Mouse (Mus musculus) hematopoietic stem cell, adult 5-6 weeks (primary cell): ENCODE data around the gene Plcb4. TPM values are rescaled to one million over a fixed set of nuclear protein-coding genes. Genes with fewer than 3 reads are reported as not detected.
"Not testable (repeated sequence)": the region's sequence is repeated elsewhere in the genome, so short reads cannot be mapped to it uniquely, and the experiment has no call there.

Experiments used
- ATAC-seq, 2 experiments: fragments of 125-278 bp in 1 of 2; replicated peaks in 1 of 2; 2 replicates each; pipeline ENCODE4 v1.8.0; 2016 to 2017; ENCODE audit warnings: inconsistent platforms in 2 of 2, mild to moderate bottlenecking in 2 of 2, moderate number of reproducible peaks in 2 of 2, low read depth in 1 of 2, moderate TSS enrichment in 1 of 2; ENCODE audit not compliant: low FRiP score in 2 of 2, poor library complexity in 2 of 2, severe bottlenecking in 2 of 2, insufficient read depth in 1 of 2, low TSS enrichment in 1 of 2
- total RNA-seq: library from RNA; stranded (forward); fragments of 172-1452, 232-1000 nt; gene quantifications from 2 replicates; pipeline ENCODE4 v1.2.3, GENCODE M21; 2017

Plcb4 gene
- total RNA-seq, 1 experiment from 2014 or later, result 38.5 TPM

- no peak for ATAC-seq
Measured at GRCm38 (mm10) chr2:135968159-135968558, 309.3 kb downstream of the Plcb4 start.

DNA sequence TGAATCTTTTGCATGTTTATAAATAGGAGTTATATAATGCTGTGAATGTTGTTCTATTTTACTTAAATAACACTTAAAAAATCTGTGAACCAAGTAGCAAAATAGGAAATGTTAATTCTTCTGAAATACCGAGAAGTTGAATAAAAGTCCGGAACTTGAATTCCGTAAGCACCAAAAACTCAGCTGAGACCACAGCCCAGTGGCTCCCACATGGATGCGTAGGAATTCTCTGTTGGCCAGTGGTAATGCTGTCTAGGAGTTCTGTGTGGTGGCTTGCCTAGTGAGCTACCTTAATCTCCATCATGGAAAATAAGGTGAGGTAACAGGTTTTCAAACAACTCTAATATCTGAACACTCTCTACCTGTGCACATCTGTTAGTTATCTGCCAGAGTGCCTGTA lies 312.1 kb downstream of the Plcb4 start:
- ATAC-seq, result no peak

- ATAC-seq, result no peak
Measured at GRCm38 (mm10) chr2:135975978-135976377, 317.2 kb downstream of the Plcb4 start.

GRCm38 (mm10) chr2:135978790-135979189 lies 320.0 kb downstream of the Plcb4 start:
- no peak for ATAC-seq

DNA sequence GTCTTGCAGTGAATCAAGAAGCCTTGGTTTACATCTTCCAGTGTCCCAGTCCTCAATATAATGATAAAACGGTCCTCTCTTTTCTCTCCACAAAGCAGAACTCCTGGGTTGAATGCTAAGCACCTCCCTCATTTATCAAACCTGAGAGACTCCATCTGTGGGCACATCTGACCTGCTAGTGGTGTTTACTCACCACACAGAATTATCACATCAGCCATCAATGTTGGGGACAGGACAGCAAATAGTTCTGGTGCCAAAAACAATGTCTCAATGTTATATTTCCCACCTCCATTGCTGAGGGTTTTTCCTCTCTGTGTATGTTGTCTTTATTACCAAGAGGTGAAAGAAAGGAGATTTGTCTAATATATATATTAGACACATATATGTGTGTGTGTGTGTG lies 321.6 kb downstream of the Plcb4 start:
- ATAC-seq, result no peak

DNA sequence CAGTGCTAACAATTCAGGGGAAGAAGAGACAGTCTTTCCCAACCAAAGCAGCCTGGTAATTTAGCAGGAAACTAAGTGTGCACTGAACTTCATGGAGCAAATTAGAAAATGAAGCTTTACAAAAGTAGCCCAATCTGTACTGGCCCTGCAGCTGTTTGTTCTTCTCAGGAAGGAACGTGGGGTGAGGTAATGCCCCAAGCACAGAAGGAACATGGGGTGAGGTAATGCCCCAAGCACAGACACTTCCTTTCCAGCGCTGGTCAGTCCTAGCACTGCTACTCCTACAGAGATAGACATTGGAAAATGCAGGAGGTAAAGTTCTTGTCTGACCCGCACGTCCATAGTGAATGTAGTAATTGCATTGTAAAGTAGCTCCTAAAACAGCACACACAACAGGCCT lies 325.2 kb downstream of the Plcb4 start:
- ATAC-seq, result no peak

GRCm38 (mm10) chr2:135985536-135986265 lies 326.9 kb downstream of the Plcb4 start:
- ATAC-seq, result no peak

DNA sequence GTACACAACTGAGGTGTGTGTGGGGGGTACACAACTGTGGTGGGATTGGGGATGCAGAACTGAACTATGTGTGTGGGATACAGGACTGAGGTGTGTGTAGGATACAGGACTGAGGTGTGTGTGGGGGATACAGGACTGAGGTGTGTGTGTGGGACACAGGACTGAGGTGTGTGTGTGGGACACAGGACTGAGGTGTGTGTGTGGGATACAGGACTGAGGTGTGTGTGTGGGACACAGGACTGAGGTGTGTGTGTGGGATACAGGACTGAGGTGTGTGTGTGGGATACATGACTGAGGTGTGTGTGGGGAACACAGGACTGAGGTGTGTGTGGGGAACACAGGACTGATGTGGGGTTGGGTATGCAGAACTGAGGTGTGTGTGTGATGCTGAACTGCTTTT lies 329.7 kb downstream of the Plcb4 start:
- peak; percentile 76 to 86; a peak in 3 of 4 replicates for ATAC-seq

- ATAC-seq, result not testable (repeated sequence)
Measured at GRCm38 (mm10) chr2:135990686-135991085, 331.9 kb downstream of the Plcb4 start.

- ATAC-seq, result no peak
Measured at GRCm38 (mm10) chr2:135993314-135993713, 334.5 kb downstream of the Plcb4 start.

- ATAC-seq, result no peak
Measured at GRCm38 (mm10) chr2:135995196-135995595, 336.4 kb downstream of the Plcb4 start.

GRCm38 (mm10) chr2:135996936-135997335 lies 338.1 kb downstream of the Plcb4 start:
- ATAC-seq, result no peak

- no peak for ATAC-seq
Measured at GRCm38 (mm10) chr2:135997361-135998150, 338.7 kb downstream of the Plcb4 start.

DNA sequence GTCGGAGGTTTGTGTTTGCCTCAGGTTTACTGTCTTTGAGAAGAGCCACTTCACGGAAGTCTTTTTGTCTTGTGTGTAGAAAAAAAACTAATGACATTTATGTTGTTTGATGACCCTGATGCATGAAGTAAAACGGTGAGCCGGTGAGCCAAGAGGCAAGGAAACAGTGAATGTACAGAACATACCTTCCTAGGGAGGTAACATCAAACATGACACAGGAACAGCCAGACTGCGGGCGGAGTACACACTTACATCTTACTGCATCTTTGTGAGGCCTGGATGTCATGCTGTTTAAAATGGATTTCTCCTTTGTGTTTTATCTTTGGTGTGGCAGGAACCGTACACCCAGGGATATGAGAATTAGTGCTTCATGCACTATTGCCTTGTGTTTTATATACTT lies 340.1 kb downstream of the Plcb4 start:
- ATAC-seq, result no peak

DNA sequence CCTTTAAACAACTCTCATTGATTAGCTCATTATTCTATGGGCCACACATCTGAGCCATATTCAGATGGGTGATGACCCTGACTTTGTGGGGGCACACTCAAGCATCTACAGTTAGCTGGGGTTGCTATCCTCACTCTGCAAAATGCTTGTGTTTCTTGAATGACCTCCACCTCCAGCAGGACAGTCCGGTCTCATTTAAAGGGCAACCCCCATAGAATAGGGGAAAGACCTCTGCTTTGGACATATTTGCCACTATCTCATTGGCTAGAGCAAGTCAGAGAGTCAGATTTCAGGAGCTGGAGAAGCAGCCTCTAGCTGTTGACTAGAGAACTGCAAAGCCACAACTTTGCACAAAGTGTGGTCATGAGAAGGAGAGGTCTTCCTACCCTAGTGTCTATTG lies 340.6 kb downstream of the Plcb4 start:
- ATAC-seq, result no peak

- no peak for ATAC-seq
Measured at GRCm38 (mm10) chr2:136000933-136001332, 342.1 kb downstream of the Plcb4 start.

DNA sequence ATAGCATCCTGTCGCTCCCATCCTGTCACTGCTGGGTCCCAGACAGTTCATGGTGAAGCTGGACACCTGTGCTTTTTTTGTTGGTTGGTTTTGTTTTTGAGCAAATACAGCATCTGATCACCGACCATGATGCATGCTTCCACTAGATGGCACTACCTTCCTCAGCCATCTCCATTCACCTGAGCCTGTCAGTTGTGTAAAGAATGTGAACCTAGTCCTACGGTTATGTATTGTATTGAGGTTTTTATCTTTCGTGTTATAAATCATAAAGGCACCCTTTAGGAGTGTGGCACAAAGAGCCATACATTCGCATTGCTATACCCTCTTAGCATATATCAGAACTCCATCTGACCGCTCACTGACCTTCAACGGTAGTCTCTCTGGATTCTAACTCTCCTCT lies 343.3 kb downstream of the Plcb4 start:
- peak; percentile 65 to 80 for ATAC-seq

- ATAC-seq, result no peak
Measured at GRCm38 (mm10) chr2:136003836-136004235, 345.0 kb downstream of the Plcb4 start.

- ATAC-seq, result no peak
Measured at GRCm38 (mm10) chr2:136006280-136006679, 347.5 kb downstream of the Plcb4 start.
